8 mouse cellular contexts compared by ENCODE assay signal in genomic region chr7:98489623-98490084, GRCm38 (mm10). TPM values are rescaled to one million over a fixed set of nuclear protein-coding genes. Genes with fewer than 3 reads are reported as not detected.
DNase-seq lines count a peak whose midpoint lies in the region; ATAC-seq and TF ChIP-seq lines count a peak whose summit lies in the region.

No protein-coding gene starts in this region.

- H3K9ac ChIP-seq in forebrain, postnatal 0 days: peak overlapping the region; percentile 62

- TF ChIP-seq CTCF in forebrain, postnatal 0 days (IDR thresholded peaks at IDR 0.05; ENCODE audit: low read depth): peak; percentile 24; the same call in 1 of the 2 replicates

- no peaks in the 10 kb centered on the region for H3K27me3 ChIP-seq in forebrain, postnatal 0 days (ENCODE audit: insufficient read depth, low read length)
- peaks cover 45% of the 10 kb centered on the region for H3K27me3 ChIP-seq in hindbrain, embryonic 10.5 days (ENCODE audit: insufficient read depth, poor library complexity, severe bottlenecking)

- H3K4me2 ChIP-seq in forebrain, postnatal 0 days (ENCODE audit: low read depth): peak overlapping the region; percentile 75

- no peaks in the 10 kb centered on the region for H3K9me3 ChIP-seq in forebrain, postnatal 0 days (ENCODE audit: low read length)
- no peaks in the 10 kb centered on the region for H3K9me3 ChIP-seq in hindbrain, embryonic 10.5 days

- H3K4me1 ChIP-seq in forebrain, postnatal 0 days (ENCODE audit: insufficient read depth): 0 out of 2 replicates have a peak, but pooled peaks cover 4% of the 10 kb centered on the region
- peaks cover 54% of the 10 kb centered on the region for H3K4me1 ChIP-seq in hindbrain, embryonic 10.5 days (replicated peaks)

- peak; percentile 89 for ATAC-seq in forebrain, postnatal 0 days

- H3K27ac ChIP-seq in forebrain, postnatal 0 days (ENCODE audit: low read depth, low read length): no peak overlapping the region
- peak overlapping the region; percentile 83 for H3K27ac ChIP-seq in hindbrain, embryonic 10.5 days

- 5% methylated on average over 48 of the region's 50 CpGs for WGBS in forebrain, postnatal 0 days
- under 1% methylated on average over 50 of the region's 50 CpGs for WGBS in hindbrain, embryonic 10.5 days

- H3K36me3 ChIP-seq in forebrain, postnatal 0 days (ENCODE audit: insufficient read depth): no peaks in the 10 kb centered on the region
- no peaks in the 10 kb centered on the region for H3K36me3 ChIP-seq in hindbrain, embryonic 10.5 days

- peak overlapping the region; percentile 57 for H3K4me3 ChIP-seq in forebrain, postnatal 0 days (ENCODE audit: low read depth, low read length)
- H3K4me3 ChIP-seq in hindbrain, embryonic 10.5 days: peak overlapping the region; percentile 60

- DNase-seq in ES-CJ7 (ENCODE audit: low read depth, low spot score): peak; percentile 55
- peak; percentile 25 for DNase-seq in c-Kit-positive CD71-positive TER-119-positive erythroid progenitor cells, embryonic 14.5 days (ENCODE audit: low spot score)
- peak; percentile 82 for DNase-seq in forebrain, postnatal 0 days
- DNase-seq in hindbrain, embryonic 10.5 days (ENCODE audit: low spot score): peak; percentile 79
- peak; percentile 67 to 79 for DNase-seq in layer of hippocampus, postnatal 10 days (ENCODE audit: low spot score in 2 of 2)
- peak; percentile 91 for DNase-seq in lung, postnatal 10 days
- DNase-seq in ovary, postnatal 36 days (ENCODE audit: low spot score): peak; percentile 83
- DNase-seq in thymus, postnatal 10 days (ENCODE audit: low spot score in 2 of 2): peak; percentile 48 to 68

RNA-seq across cellular contexts. Expression of gene Lrrc32, which starts 0.6 kb away (rescaled TPM):
- 3.3 and 6.0 TPM in 2 replicates for total RNA-seq in forebrain, postnatal 0 days (2014; rRNA removed)
- 3.4 and 4.2 TPM in 2 replicates for polyA plus RNA-seq in forebrain, postnatal 0 days (2015; fragmentation: Nextera tagmentation; extraction: Ambion mirVana)
- 5.8 and 6.0 TPM in 2 replicates for polyA plus RNA-seq in hindbrain, embryonic 10.5 days (2016; fragmentation: Nextera tagmentation; extraction: Ambion mirVana)
- 1 to 10 TPM; 3.1 to 3.5 TPM for total RNA-seq in layer of hippocampus, postnatal 10 days (2021)

RNA-seq across cellular contexts. Expression of gene Gucy2d, which starts 49.4 kb away (rescaled TPM):
- not detected in 2 replicates for total RNA-seq in forebrain, postnatal 0 days (2014; rRNA removed)
- not detected in 2 replicates for polyA plus RNA-seq in forebrain, postnatal 0 days (2015; fragmentation: Nextera tagmentation; extraction: Ambion mirVana)
- not detected in 2 replicates for polyA plus RNA-seq in hindbrain, embryonic 10.5 days (2016; fragmentation: Nextera tagmentation; extraction: Ambion mirVana)
- not detected for total RNA-seq in layer of hippocampus, postnatal 10 days (2021)

Comparison
In these comparisons a context has a peak if more than half of its experiments do, and no peak if none do; other contexts are left out.
1. DNase-seq: peak in every context shown above with its lines; median percentile 91 in lung, postnatal 10 days; 83 in ovary, postnatal 36 days; 82 in forebrain, postnatal 0 days; 79 in hindbrain, embryonic 10.5 days; 73 in layer of hippocampus, postnatal 10 days; 58 in thymus, postnatal 10 days; 55 in ES-CJ7; 25 in c-Kit-positive CD71-positive TER-119-positive erythroid progenitor cells, embryonic 14.5 days.